Mouse (Mus musculus) bone marrow, adult 2 months (tissue): ENCODE data around the gene Sgk1.

ENCODE experiments used
- CTCF ChIP-seq: fragments of 200-500 bp; IDR thresholded peaks from 2 replicates; pipeline ENCODE4 v1.5.1; 2011; ENCODE audit warnings: low read length, control low read depth; ENCODE audit not compliant: control insufficient read depth, insufficient read depth
- POLR2A ChIP-seq: fragments of 200-500 bp; IDR thresholded peaks from 2 replicates; pipeline ENCODE4 v1.6.1; 2011; ENCODE audit warnings: low read depth, mild to moderate bottlenecking, control low read depth, low read length, borderline replicate concordance; ENCODE audit not compliant: control insufficient read depth

DNA sequence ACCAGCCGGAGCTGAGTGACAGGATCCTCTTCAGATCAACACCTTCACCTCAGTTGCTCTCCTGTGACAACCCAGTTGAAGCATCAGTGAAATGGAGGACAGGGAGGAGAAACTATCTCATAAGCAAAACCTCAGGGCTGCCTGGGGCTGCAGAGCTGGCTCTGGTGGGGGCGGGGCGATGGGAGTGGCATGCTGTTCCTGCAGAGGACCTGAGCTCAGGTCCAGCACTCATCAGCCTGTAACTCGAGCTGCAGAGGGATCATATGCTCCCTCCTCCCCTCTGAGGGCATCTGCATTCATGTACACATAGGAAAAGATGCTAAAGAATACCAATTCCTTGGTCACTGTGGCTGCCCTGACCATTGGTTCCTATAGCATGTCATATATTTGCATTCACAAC, 15.5 kb upstream of the Sgk1 start:
- TF ChIP-seq CTCF (no peak), POLR2A (no peak)
